Mouse (Mus musculus) stomach, embryonic 15.5 days (tissue): ENCODE data around the gene Capn6. TPM values are rescaled to one million over a fixed set of nuclear protein-coding genes. Genes with fewer than 3 reads are reported as not detected.

ENCODE experiments used
- ATAC-seq: fragments of 200-750 bp; cut with Nextera tagmentation; 2 replicates; pipeline ENCODE4 v1.8.0; 2017; ENCODE audit warnings: low read depth, moderate number of reproducible peaks, moderate TSS enrichment; ENCODE audit not compliant: insufficient read depth, low FRiP score
- H3K27ac ChIP-seq: fragments of 300-500 bp; sonication (generic); 2 replicates; pipeline ENCODE4 v1.5.1; 2015; ENCODE audit warnings: mild to moderate bottlenecking, inconsistent platforms
- H3K27me3 ChIP-seq: fragments of 300-500 bp; sonication (generic); replicated peaks from 2 replicates; pipeline ENCODE4 v1.6.1; 2015; ENCODE audit warnings: inconsistent platforms
- H3K36me3 ChIP-seq: fragments of 300-500 bp; sonication (generic); 2 replicates; pipeline ENCODE4 v1.6.1; 2015; ENCODE audit warnings: inconsistent platforms
- H3K4me1 ChIP-seq: fragments of 300-500 bp; sonication (generic); 2 replicates; pipeline ENCODE4 v1.6.1; 2015; ENCODE audit warnings: inconsistent platforms
- H3K4me2 ChIP-seq: fragments of 300-500 bp; sonication (generic); 2 replicates; pipeline ENCODE4 v1.6.1; 2015; ENCODE audit warnings: mild to moderate bottlenecking, inconsistent platforms
- H3K4me3 ChIP-seq: fragments of 300-500 bp; sonication (generic); replicated peaks from 2 replicates; pipeline ENCODE4 v1.5.1; 2015; ENCODE audit warnings: inconsistent platforms
- H3K9ac ChIP-seq: fragments of 300-500 bp; sonication (generic); 2 replicates; pipeline ENCODE4 v1.6.1; 2015; ENCODE audit warnings: inconsistent platforms
- H3K9me3 ChIP-seq: fragments of 300-500 bp; sonication (generic); 2 replicates; pipeline ENCODE4 v1.6.1; 2016; ENCODE audit warnings: inconsistent platforms
- WGBS: fragments of 180-500 bp; shearing (Covaris S2); methylation state at CpG from one replicate; pipeline ENCODE4 v1.1.7; 2015; 5-methylcytosine and 5-hydroxymethylcytosine counted together
- microRNA-seq: library from miRNA; unstranded; fragments of <30 nt; microRNA quantifications from one replicate; pipeline ENCODE4, GENCODE M21; 2016
- polyA plus RNA-seq: library from polyadenylated mRNA; unstranded; fragments of >200 nt; fragmentation: Nextera tagmentation; extraction: Ambion mirVana; gene quantifications from 2 replicates; pipeline ENCODE4 v1.2.1, GENCODE M21; 2015

Capn6 gene
- 68.1 and 89.8 TPM in 2 replicates for polyA plus RNA-seq

- no peak within 1 kb of the TSS for H3K27ac ChIP-seq
- H3K4me1 ChIP-seq, result no peaks in the 10 kb centered on the region
- peak within 1 kb of the TSS; percentile 40 for H3K4me2 ChIP-seq
- peak; percentile 79 for ATAC-seq
- WGBS, result 28% methylated on average over 4 of the region's 4 CpGs
- no peaks in the 10 kb centered on the region for H3K36me3 ChIP-seq
- H3K4me3 ChIP-seq, result peak within 1 kb of the TSS; percentile 32
- H3K9ac ChIP-seq, result no peak within 1 kb of the TSS
- no peaks in the 10 kb centered on the region for H3K9me3 ChIP-seq
- H3K27me3 ChIP-seq, result no peaks in the 10 kb centered on the region
Observed at GRCm38 (mm10) chrX:143827212-143827611, at the start of gene Capn6. TSS of gene Capn6 (minus strand) at chrX:143827414.

GRCm38 (mm10) chrX:143867129-143867664 lies 40.0 kb upstream of the Capn6 start:
- Histone ChIP-seq H3K9ac (no peak overlapping the region), H3K36me3 (no peaks in the 10 kb centered on the region), H3K27ac (no peak overlapping the region), H3K4me1 (no peaks in the 10 kb centered on the region), H3K4me3 (no peak overlapping the region), H3K27me3 (no peaks in the 10 kb centered on the region), H3K9me3 (no peaks in the 10 kb centered on the region), H3K4me2 (no peak overlapping the region)
- WGBS, result 64% methylated on average over 5 of the region's 5 CpGs
- ATAC-seq, result no peak

DNA sequence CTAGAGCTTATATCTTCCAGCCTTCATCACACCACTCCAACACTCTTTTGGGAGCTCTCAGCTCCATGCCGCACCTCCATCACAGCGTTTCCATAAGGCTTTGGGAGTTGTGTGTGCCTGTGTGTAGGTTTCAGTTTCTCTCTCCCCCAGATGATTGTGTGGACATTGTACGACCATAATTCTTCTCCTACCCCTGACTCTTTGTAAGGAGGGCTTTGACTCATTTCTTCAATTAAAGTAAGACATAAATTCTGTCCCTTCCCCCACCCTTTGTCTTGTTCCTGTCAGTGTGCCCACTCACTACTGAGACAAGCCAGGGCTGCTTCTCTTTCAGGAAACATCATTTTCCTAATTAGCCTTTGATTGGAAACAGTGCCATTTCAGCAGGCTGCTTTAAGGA lies 24.1 kb upstream of the Capn6 start:
- Histone ChIP-seq H3K4me2 (no peak overlapping the region), H3K36me3 (no peaks in the 10 kb centered on the region), H3K9ac (no peak overlapping the region), H3K9me3 (no peaks in the 10 kb centered on the region), H3K4me1 (no peaks in the 10 kb centered on the region), H3K4me3 (no peak overlapping the region), H3K27me3 (no peaks in the 10 kb centered on the region), H3K27ac (no peak overlapping the region)
- no peak for ATAC-seq
- WGBS, result 65% methylated on average over 3 of the region's 3 CpGs

DNA sequence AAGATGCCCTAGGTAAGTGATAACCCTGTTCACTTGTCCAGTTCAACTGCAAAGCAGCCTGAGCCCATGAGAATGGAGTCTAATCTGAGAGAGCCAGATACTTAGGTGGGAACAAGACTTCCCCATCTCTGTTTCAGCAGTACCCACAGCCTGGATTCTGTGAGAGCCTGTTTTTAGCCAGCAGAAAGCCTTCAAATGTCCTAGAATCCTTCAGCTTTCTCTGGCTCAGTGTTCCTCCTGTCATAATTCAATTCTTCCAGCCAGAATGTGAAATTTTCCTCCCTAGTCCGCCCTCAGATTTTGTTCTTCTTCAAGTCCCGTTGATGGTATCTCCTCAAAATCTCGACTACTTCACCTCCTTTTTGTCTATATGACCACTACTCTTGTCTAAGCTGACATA lies 22.8 kb upstream of the Capn6 start:
- no peak for ATAC-seq
- no peak overlapping the region for H3K9ac ChIP-seq
- H3K27ac ChIP-seq, result no peak overlapping the region
- no peak overlapping the region for H3K4me3 ChIP-seq
- H3K36me3 ChIP-seq, result no peaks in the 10 kb centered on the region
- WGBS, result 76% methylated on average over 3 of the region's 3 CpGs
- no peak overlapping the region for H3K4me2 ChIP-seq
- H3K4me1 ChIP-seq, result no peaks in the 10 kb centered on the region
- H3K27me3 ChIP-seq, result no peaks in the 10 kb centered on the region
- H3K9me3 ChIP-seq, result no peaks in the 10 kb centered on the region

DNA sequence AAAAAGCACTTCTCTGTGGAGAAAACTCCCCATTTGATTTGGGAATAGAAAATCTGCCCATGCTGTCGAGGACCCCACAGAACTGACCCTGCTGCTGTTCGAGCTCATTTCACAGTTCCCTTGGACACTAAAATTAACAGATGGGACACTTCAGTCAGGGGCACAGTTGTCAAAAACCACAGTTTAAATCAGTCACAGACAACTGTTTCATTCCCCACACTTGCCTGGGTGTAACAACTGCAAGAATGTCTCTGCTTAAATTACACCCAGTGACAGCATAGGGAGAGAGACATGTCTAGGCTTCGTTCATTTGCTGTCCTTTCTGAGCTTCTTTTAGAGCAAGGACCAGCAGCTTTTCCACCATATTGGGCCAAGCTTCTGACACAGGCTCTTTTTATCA lies 19.4 kb upstream of the Capn6 start:
- no peaks in the 10 kb centered on the region for H3K9me3 ChIP-seq
- H3K4me2 ChIP-seq, result no peak overlapping the region
- no peaks in the 10 kb centered on the region for H3K4me1 ChIP-seq
- WGBS, result 69% methylated on average over 3 of the region's 3 CpGs
- H3K27ac ChIP-seq, result no peak overlapping the region
- H3K4me3 ChIP-seq, result no peak overlapping the region
- H3K36me3 ChIP-seq, result no peaks in the 10 kb centered on the region
- ATAC-seq, result no peak
- H3K9ac ChIP-seq, result no peak overlapping the region
- H3K27me3 ChIP-seq, result no peaks in the 10 kb centered on the region

- Histone ChIP-seq H3K9me3 (no peaks in the 10 kb centered on the region), H3K4me2 (peak overlapping the region; percentile 40), H3K27ac (no peak overlapping the region), H3K9ac (no peak overlapping the region), H3K4me3 (peak overlapping the region; percentile 32), H3K36me3 (no peaks in the 10 kb centered on the region), H3K27me3 (no peaks in the 10 kb centered on the region), H3K4me1 (no peaks in the 10 kb centered on the region)
- ATAC-seq, result no peak
- WGBS, result 45% methylated on average over 4 of the region's 4 CpGs
Observed at GRCm38 (mm10) chrX:143826521-143826920, 693 bp downstream of the Capn6 start.

DNA sequence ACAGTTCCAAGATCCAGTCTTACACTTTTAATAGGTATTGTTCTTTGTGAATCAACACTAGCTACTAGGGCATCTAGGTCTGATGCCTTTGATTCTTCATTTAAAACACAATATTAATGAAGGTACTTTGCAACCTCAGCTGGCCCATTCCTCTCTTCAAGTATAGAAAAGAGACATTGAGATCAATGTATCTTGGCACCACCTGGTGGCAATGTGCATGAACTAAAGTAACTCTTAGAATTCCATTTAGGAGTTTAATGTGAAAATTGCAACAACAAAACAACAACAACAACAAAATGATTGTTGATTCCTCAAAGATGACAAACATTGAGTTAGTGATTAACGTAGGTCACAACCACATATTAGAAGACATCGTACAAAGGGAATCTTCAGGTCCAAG lies 8.3 kb downstream of the Capn6 start:
- no peaks in the 10 kb centered on the region for H3K36me3 ChIP-seq
- no peaks in the 10 kb centered on the region for H3K27me3 ChIP-seq
- WGBS, result 93% methylated on average over 2 of the region's 2 CpGs
- no peak overlapping the region for H3K4me2 ChIP-seq
- H3K27ac ChIP-seq, result no peak overlapping the region
- H3K4me3 ChIP-seq, result no peak overlapping the region
- no peak overlapping the region for H3K9ac ChIP-seq
- H3K9me3 ChIP-seq, result no peaks in the 10 kb centered on the region
- no peaks in the 10 kb centered on the region for H3K4me1 ChIP-seq
- no peak for ATAC-seq

- H3K36me3 ChIP-seq, result no peaks in the 10 kb centered on the region
- H3K4me1 ChIP-seq, result no peaks in the 10 kb centered on the region
- H3K9me3 ChIP-seq, result no peaks in the 10 kb centered on the region
- no peak overlapping the region for H3K27ac ChIP-seq
- H3K4me2 ChIP-seq, result no peak overlapping the region
- no peak overlapping the region for H3K4me3 ChIP-seq
- WGBS, result 67% methylated on average over 1 of the region's 1 CpGs
- no peaks in the 10 kb centered on the region for H3K27me3 ChIP-seq
- H3K9ac ChIP-seq, result no peak overlapping the region
- ATAC-seq, result no peak
Observed at GRCm38 (mm10) chrX:143815948-143816347, 11.3 kb downstream of the Capn6 start.

DNA sequence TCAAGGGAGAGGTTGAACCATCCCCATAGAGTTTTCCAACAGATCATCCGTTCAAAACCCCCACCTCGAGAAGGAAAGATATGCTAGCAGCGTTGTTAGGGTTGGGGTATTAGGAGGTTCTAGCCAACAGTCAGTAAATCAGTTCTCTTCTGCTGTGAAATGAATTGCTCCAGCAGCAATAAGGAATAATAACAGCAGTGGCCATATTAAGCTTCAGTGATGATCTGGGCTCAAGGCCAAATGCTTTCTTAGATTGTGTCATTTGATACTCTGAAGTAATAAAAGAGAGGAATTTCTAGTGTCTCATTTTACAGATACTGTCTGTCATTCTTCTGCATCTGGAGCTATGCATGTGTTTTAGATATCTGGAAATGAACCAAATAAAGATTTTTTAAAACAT lies 64.7 kb downstream of the Capn6 start:
- 67% methylated on average over 3 of the region's 3 CpGs for WGBS
- no peak for ATAC-seq
- Histone ChIP-seq H3K36me3 (no peaks in the 10 kb centered on the region), H3K9ac (no peak overlapping the region), H3K27ac (no peak overlapping the region), H3K4me3 (no peak overlapping the region), H3K4me1 (no peaks in the 10 kb centered on the region), H3K9me3 (no peaks in the 10 kb centered on the region), H3K4me2 (no peak overlapping the region), H3K27me3 (no peaks in the 10 kb centered on the region)

Small RNA genes within 50 kb of the gene (microRNA-seq; reads per million reads assigned to microRNA genes)
- gene Gm47298, result not detected

Other genes with a start within 250 kb of the Capn6 start
- 4.8 and 7.6 TPM in 2 replicates for gene Dcx, start 105.9 kb upstream of the Capn6 start, polyA plus RNA-seq